Mouse (Mus musculus) fibroblast of lung, adult 2 months (primary cell): ENCODE results near the gene Tyk2.
A peak's percentile ranks its signal among the peaks of the same experiment; 100 is the strongest.

ENCODE experiments used
- DNase-seq: peaks from one replicate; pipeline ENCODE4 v3.0.0-alpha.2; 2011; ENCODE audit warnings: low read depth

Gene Tyk2

GRCm38 (mm10) chr9:21149077-21149653, 18.1 kb upstream of the Tyk2 start:
- DNase-seq, result no peak

GRCm38 (mm10) chr9:21148427-21148826, 17.4 kb upstream of the Tyk2 start:
- DNase-seq, result no peak

GRCm38 (mm10) chr9:21146722-21147121, 15.7 kb upstream of the Tyk2 start:
- DNase-seq, result no peak

GRCm38 (mm10) chr9:21145431-21145830, 14.4 kb upstream of the Tyk2 start:
- no peak for DNase-seq

GRCm38 (mm10) chr9:21144361-21144760, 13.3 kb upstream of the Tyk2 start:
- DNase-seq, result no peak

- DNase-seq, result no peak
Observed at GRCm38 (mm10) chr9:21141922-21142321, 10.9 kb upstream of the Tyk2 start.

GRCm38 (mm10) chr9:21138386-21138785, 7.3 kb upstream of the Tyk2 start:
- peak; percentile 47 for DNase-seq

GRCm38 (mm10) chr9:21137229-21137628, 6.2 kb upstream of the Tyk2 start:
- peak; percentile 58 for DNase-seq

- no peak for DNase-seq
Observed at GRCm38 (mm10) chr9:21136401-21136800, 5.4 kb upstream of the Tyk2 start.

- no peak for DNase-seq
Observed at GRCm38 (mm10) chr9:21135941-21136381, 4.9 kb upstream of the Tyk2 start.

GRCm38 (mm10) chr9:21135329-21135890, 4.4 kb upstream of the Tyk2 start:
- DNase-seq, result no peak

GRCm38 (mm10) chr9:21134595-21135328, 3.7 kb upstream of the Tyk2 start:
- peak; percentile 96 for DNase-seq

GRCm38 (mm10) chr9:21133064-21133707, 2.1 kb upstream of the Tyk2 start:
- DNase-seq, result no peak

- no peak for DNase-seq
Observed at GRCm38 (mm10) chr9:21132102-21132775, 1.2 kb upstream of the Tyk2 start.

- DNase-seq, result no peak
Observed at GRCm38 (mm10) chr9:21126259-21126627, 4.8 kb downstream of the Tyk2 start.

GRCm38 (mm10) chr9:21125502-21126258, 5.4 kb downstream of the Tyk2 start:
- DNase-seq, result no peak

- DNase-seq, result no peak
Observed at GRCm38 (mm10) chr9:21124837-21125236, 6.2 kb downstream of the Tyk2 start.

- DNase-seq, result no peak
Observed at GRCm38 (mm10) chr9:21121483-21121882, 9.6 kb downstream of the Tyk2 start.

- no peak for DNase-seq
Observed at GRCm38 (mm10) chr9:21117073-21117472, 14.0 kb downstream of the Tyk2 start.

GRCm38 (mm10) chr9:21115105-21115504, 15.9 kb downstream of the Tyk2 start:
- no peak for DNase-seq

GRCm38 (mm10) chr9:21114190-21114589, 16.9 kb downstream of the Tyk2 start:
- no peak for DNase-seq

GRCm38 (mm10) chr9:21113751-21114150, 17.3 kb downstream of the Tyk2 start:
- no peak for DNase-seq
